Mouse (Mus musculus): ENCODE measurements around the gene Fbxw19.
"Not testable (repeated sequence)": the region's sequence is repeated elsewhere in the genome, so short reads cannot be mapped to it uniquely, and the experiment has no call there.

Gene Fbxw19

GRCm38 (mm10) chr9:109495775-109496174 is at the start of gene Fbxw19:
Gene Fbxw19, minus strand, starts transcription at chr9:109495875.
- DNase-seq (ENCODE audit: low spot score in 2 of 2), result not testable (repeated sequence)

GRCm38 (mm10) chr9:109523385-109524064 is 27.9 kb upstream of the Fbxw19 start:
- DNase-seq (ENCODE audit: low spot score in 2 of 2), result no peak

- no peak for DNase-seq (ENCODE audit: low spot score in 2 of 2)
These were observed 46.6 kb downstream of the Fbxw19 start, which contains the start of gene Fbxw16 for GRCm38 (mm10) chr9:109449040-109449439. Gene Fbxw16, minus strand, starts transcription at chr9:109449140.

GRCm38 (mm10) chr9:109432956-109433355 is 62.7 kb downstream of the Fbxw19 start:
- no peak for DNase-seq (ENCODE audit: low spot score in 2 of 2)
